Mouse (Mus musculus): Measurements from ENCODE around the gene 1700021F07Rik.

DNA sequence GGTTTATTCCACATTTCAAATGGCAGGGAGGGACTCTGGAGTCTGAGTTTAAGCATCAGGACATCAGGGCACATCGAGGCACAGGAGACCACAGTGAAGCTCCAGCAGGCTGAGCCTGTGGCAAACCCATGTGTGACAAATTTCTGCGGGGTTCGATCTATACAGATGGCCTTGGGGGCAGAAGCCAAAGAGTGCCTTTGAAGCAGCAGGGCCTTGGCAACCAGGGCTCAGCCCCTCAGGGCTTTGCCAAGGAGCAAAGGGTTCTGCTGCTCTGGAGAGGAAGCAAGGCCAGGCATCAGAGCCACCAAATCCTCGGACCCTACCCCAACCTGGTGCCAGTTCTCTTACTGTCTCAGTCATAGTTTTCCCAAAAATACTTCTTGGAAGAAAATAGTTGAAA, 20.3 kb downstream of the 1700021F07Rik start:
- no peak for TF ChIP-seq GATA1 (IDR thresholded peaks at IDR 0.05; ENCODE audit: low read length)
- TF ChIP-seq TAL1 (IDR thresholded peaks at IDR 0.05; ENCODE audit: low read length) = no peak

Data from erythroblast, embryonic 14.5 days (primary cell).